Mouse (Mus musculus) ES-E14 (cell line): ENCODE measurements around the gene Chn1.

Experiments
- CHD2 ChIP-seq: IDR thresholded peaks from 2 replicates; pipeline ENCODE4 v1.6.1; 2014; ENCODE audit warnings: mild to moderate bottlenecking, low read depth, low read length, inconsistent platforms
- HCFC1 ChIP-seq: IDR thresholded peaks from 2 replicates; pipeline ENCODE4 v1.6.1; 2012; ENCODE audit warnings: low read length, inconsistent platforms, borderline replicate concordance; ENCODE audit not compliant: insufficient read depth
- MAFK ChIP-seq: IDR thresholded peaks from 2 replicates; pipeline ENCODE4 v1.6.1; 2014; ENCODE audit warnings: mild to moderate bottlenecking, low read depth, low read length, inconsistent platforms; ENCODE audit not compliant: insufficient read depth
- ZC3H11A ChIP-seq: IDR thresholded peaks from 2 replicates; pipeline ENCODE4 v1.6.1; 2012; ENCODE audit warnings: low read depth, mild to moderate bottlenecking, inconsistent platforms, low read length, borderline replicate concordance
- ZNF384 ChIP-seq: IDR thresholded peaks from 2 replicates; pipeline ENCODE4 v1.6.1; 2012; ENCODE audit warnings: low read depth, low read length, inconsistent platforms

GRCm38 (mm10) chr2:73631816-73632215 is 143.3 kb downstream of the Chn1 start:
- TF ChIP-seq ZNF384 = no peak
- no peak for TF ChIP-seq HCFC1
- no peak for TF ChIP-seq ZC3H11A
- TF ChIP-seq CHD2 = no peak
- TF ChIP-seq MAFK = no peak
